Mouse (Mus musculus): ENCODE results near the gene Lpcat3. TPM values are rescaled to one million over a fixed set of nuclear protein-coding genes. Genes with fewer than 3 reads are reported as not detected.
A peak's percentile ranks its signal among the peaks of the same experiment; 100 is the strongest.

Gene Lpcat3
- polyA plus RNA-seq, 1 experiment from 2014 or later, result 45.0 TPM

- no peak overlapping the region for H3K9ac ChIP-seq (ENCODE audit: low read length)
- 92% methylated on average over 10 of the region's 10 CpGs for WGBS
- H3K4me2 ChIP-seq (ENCODE audit: low read length), result no peak overlapping the region
- H3K27ac ChIP-seq (replicated peaks in 1 of 2; ENCODE audit: control insufficient read depth in 1 of 2, insufficient read depth in 1 of 2, low read depth in 2 of 2, low read length in 2 of 2), result no peak overlapping the region
- H3K27me3 ChIP-seq (ENCODE audit: control insufficient read depth, insufficient read depth, low read length), result no peaks in the 10 kb centered on the region
- peaks cover 67% of the 10 kb centered on the region for H3K36me3 ChIP-seq (ENCODE audit: control insufficient read depth, insufficient read depth, low read length)
- no peaks in the 10 kb centered on the region for H3K9me3 ChIP-seq (ENCODE audit: control insufficient read depth, low read length)
- ATAC-seq (ENCODE audit: insufficient number of reproducible peaks, insufficient read depth, low FRiP score, low read depth), result no peak
- peaks cover 5 to 28% of the 10 kb centered on the region in 2 experiments for H3K4me1 ChIP-seq (ENCODE audit: control insufficient read depth in 2 of 2, insufficient read depth in 2 of 2, low read length in 2 of 2)
- no peak overlapping the region for H3K4me3 ChIP-seq (ENCODE audit: control insufficient read depth in 1 of 2, insufficient read depth in 1 of 2, low read depth in 1 of 2, low read length in 2 of 2)
These were observed 45.6 kb downstream of the Lpcat3 start for GRCm38 (mm10) chr6:124708289-124708889.

DNA sequence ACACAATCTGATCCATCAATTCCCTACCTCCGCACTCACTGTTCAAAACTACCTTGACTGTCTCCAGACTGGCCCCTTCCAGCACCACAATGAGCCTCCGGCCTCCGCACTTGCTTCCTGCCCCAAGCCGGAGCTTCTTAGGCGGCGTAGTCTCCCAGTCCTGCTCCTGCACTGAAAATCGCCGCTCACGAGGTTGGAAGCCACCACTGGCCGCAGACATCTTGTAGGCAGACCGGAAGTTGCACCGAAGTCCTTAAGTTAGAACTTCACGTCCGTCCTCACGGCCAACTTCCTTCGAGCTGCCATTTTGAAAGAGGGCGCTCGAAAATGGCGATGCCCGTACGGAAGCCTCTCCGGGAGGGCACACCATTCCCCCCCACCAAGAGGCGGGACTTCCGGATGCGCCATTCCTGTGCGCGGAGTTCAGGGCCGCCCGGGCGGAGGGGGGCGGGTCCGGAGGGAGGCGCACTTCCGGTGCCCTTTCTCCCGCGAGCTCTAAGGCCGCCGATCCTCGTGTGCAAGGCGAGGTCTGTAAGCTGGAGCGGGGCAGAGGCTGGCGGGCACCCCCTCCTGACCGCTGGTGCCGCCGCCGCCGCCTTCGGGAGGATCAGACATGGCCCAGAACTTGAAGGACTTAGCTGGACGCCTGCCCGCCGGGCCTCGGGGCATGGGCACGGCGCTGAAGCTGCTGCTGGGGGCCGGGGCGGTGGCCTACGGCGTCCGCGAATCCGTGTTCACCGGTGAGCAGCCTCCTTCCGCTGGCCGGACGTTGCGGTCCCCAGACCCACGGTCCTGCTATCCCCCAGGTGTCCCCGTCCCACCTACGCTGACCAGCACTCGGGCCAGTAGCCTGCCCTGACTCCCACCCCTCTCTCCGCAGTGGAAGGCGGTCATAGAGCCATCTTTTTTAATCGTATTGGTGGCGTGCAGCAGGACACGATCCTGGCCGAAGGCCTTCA, 49.3 kb downstream of the Lpcat3 start, which contains the start of the genes Emg1 and Phb2:
Emg1 (minus strand) TSS at position 355 of the 959 bp plus-strand sequence.
Phb2 (plus strand) TSS at position 513 of the 959 bp plus-strand sequence.
- Histone ChIP-seq H3K4me2 (ENCODE audit: low read length) (peak within 1 kb of the TSS; percentile 96), H3K27ac (replicated peaks in 1 of 2; ENCODE audit: control insufficient read depth in 1 of 2, insufficient read depth in 1 of 2, low read depth in 2 of 2, low read length in 2 of 2) (peak within 1 kb of the TSS; percentile 88 to 89), H3K4me3 (ENCODE audit: control insufficient read depth in 1 of 2, insufficient read depth in 1 of 2, low read depth in 1 of 2, low read length in 2 of 2) (peak within 1 kb of the TSS; percentile 63 to 97), H3K9me3 (ENCODE audit: control insufficient read depth, low read length) (no peaks in the 10 kb centered on the region), H3K9ac (ENCODE audit: low read length) (peak within 1 kb of the TSS; percentile 97), H3K27me3 (ENCODE audit: control insufficient read depth, insufficient read depth, low read length) (no peaks in the 10 kb centered on the region), H3K4me1 (ENCODE audit: control insufficient read depth in 2 of 2, insufficient read depth in 2 of 2, low read length in 2 of 2) (peaks cover 9 to 29% of the 10 kb centered on the region in 2 experiments), H3K36me3 (ENCODE audit: control insufficient read depth, insufficient read depth, low read length) (peaks cover 68% of the 10 kb centered on the region)
- peak; percentile 97 for ATAC-seq (ENCODE audit: insufficient number of reproducible peaks, insufficient read depth, low FRiP score, low read depth)
- under 1% methylated on average over 71 of the region's 76 CpGs for WGBS

DNA sequence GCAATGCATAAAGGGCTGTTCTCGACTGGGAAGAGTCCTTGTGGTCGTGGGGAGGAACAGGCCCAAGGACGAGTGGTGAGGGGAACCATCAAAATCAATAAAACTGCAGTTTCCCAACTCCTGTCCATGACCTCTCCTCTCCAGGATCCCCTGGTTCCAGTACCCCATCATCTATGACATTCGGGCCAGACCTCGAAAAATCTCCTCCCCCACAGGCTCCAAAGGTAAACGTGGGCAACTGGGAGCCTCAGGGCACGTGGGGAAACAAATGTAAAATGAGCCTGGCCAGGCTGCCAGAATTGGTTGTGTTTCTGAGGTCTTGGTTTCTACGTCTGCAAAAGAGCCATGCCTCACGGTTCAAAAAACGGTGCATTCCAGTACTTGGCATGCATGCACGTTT, 50.1 kb downstream of the Lpcat3 start:
- ATAC-seq (ENCODE audit: insufficient number of reproducible peaks, insufficient read depth, low FRiP score, low read depth), result no peak
- Histone ChIP-seq H3K9ac (ENCODE audit: low read length) (peak overlapping the region; percentile 97), H3K9me3 (ENCODE audit: control insufficient read depth, low read length) (no peaks in the 10 kb centered on the region), H3K27ac (replicated peaks in 1 of 2; ENCODE audit: control insufficient read depth in 1 of 2, insufficient read depth in 1 of 2, low read depth in 2 of 2, low read length in 2 of 2) (peak overlapping the region; percentile 69 to 88), H3K4me2 (ENCODE audit: low read length) (peak overlapping the region; percentile 96), H3K36me3 (ENCODE audit: control insufficient read depth, insufficient read depth, low read length) (peaks cover 66% of the 10 kb centered on the region), H3K27me3 (ENCODE audit: control insufficient read depth, insufficient read depth, low read length) (no peaks in the 10 kb centered on the region), H3K4me1 (ENCODE audit: control insufficient read depth in 2 of 2, insufficient read depth in 2 of 2, low read length in 2 of 2) (peaks cover 9 to 29% of the 10 kb centered on the region in 2 experiments), H3K4me3 (ENCODE audit: control insufficient read depth in 1 of 2, insufficient read depth in 1 of 2, low read depth in 1 of 2, low read length in 2 of 2) (peak overlapping the region; percentile 63 to 85)
- WGBS, result 14% methylated on average over 11 of the region's 11 CpGs

GRCm38 (mm10) chr6:124716864-124717490, 54.1 kb downstream of the Lpcat3 start:
- Histone ChIP-seq H3K4me2 (ENCODE audit: low read length) (no peak overlapping the region), H3K36me3 (ENCODE audit: control insufficient read depth, insufficient read depth, low read length) (peaks cover 45% of the 10 kb centered on the region), H3K9ac (ENCODE audit: low read length) (no peak overlapping the region), H3K9me3 (ENCODE audit: control insufficient read depth, low read length) (no peaks in the 10 kb centered on the region), H3K4me3 (ENCODE audit: control insufficient read depth in 1 of 2, insufficient read depth in 1 of 2, low read depth in 1 of 2, low read length in 2 of 2) (no peak overlapping the region), H3K4me1 (ENCODE audit: control insufficient read depth in 2 of 2, insufficient read depth in 2 of 2, low read length in 2 of 2) (peaks cover 7 to 16% of the 10 kb centered on the region in 2 experiments), H3K27ac (replicated peaks in 1 of 2; ENCODE audit: control insufficient read depth in 1 of 2, insufficient read depth in 1 of 2, low read depth in 2 of 2, low read length in 2 of 2) (no peak overlapping the region), H3K27me3 (ENCODE audit: control insufficient read depth, insufficient read depth, low read length) (no peaks in the 10 kb centered on the region)
- no peak for ATAC-seq (ENCODE audit: insufficient number of reproducible peaks, insufficient read depth, low FRiP score, low read depth)
- WGBS, result 69% methylated on average over 20 of the region's 20 CpGs

GRCm38 (mm10) chr6:124717968-124718367, 55.1 kb downstream of the Lpcat3 start:
- H3K9ac ChIP-seq (ENCODE audit: low read length), result no peak overlapping the region

GRCm38 (mm10) chr6:124718703-124719102, 55.9 kb downstream of the Lpcat3 start:
- no peak for ATAC-seq (ENCODE audit: insufficient number of reproducible peaks, insufficient read depth, low FRiP score, low read depth)

More at GRCm38 (mm10) chr6:124717968-124718367, 55.1 kb downstream of the Lpcat3 start:
- no peak overlapping the region for H3K4me2 ChIP-seq (ENCODE audit: low read length)
- no peaks in the 10 kb centered on the region for H3K9me3 ChIP-seq (ENCODE audit: control insufficient read depth, low read length)
- no peak overlapping the region for H3K4me3 ChIP-seq (ENCODE audit: control insufficient read depth in 1 of 2, insufficient read depth in 1 of 2, low read depth in 1 of 2, low read length in 2 of 2)
- no peak overlapping the region for H3K27ac ChIP-seq (replicated peaks in 1 of 2; ENCODE audit: control insufficient read depth in 1 of 2, insufficient read depth in 1 of 2, low read depth in 2 of 2, low read length in 2 of 2)
- peaks cover 45% of the 10 kb centered on the region for H3K36me3 ChIP-seq (ENCODE audit: control insufficient read depth, insufficient read depth, low read length)
- ATAC-seq (ENCODE audit: insufficient number of reproducible peaks, insufficient read depth, low FRiP score, low read depth), result no peak
- peaks cover 6 to 14% of the 10 kb centered on the region in 2 experiments for H3K4me1 ChIP-seq (ENCODE audit: control insufficient read depth in 2 of 2, insufficient read depth in 2 of 2, low read length in 2 of 2)
- 74% methylated on average over 13 of the region's 13 CpGs for WGBS
- no peaks in the 10 kb centered on the region for H3K27me3 ChIP-seq (ENCODE audit: control insufficient read depth, insufficient read depth, low read length)

DNA sequence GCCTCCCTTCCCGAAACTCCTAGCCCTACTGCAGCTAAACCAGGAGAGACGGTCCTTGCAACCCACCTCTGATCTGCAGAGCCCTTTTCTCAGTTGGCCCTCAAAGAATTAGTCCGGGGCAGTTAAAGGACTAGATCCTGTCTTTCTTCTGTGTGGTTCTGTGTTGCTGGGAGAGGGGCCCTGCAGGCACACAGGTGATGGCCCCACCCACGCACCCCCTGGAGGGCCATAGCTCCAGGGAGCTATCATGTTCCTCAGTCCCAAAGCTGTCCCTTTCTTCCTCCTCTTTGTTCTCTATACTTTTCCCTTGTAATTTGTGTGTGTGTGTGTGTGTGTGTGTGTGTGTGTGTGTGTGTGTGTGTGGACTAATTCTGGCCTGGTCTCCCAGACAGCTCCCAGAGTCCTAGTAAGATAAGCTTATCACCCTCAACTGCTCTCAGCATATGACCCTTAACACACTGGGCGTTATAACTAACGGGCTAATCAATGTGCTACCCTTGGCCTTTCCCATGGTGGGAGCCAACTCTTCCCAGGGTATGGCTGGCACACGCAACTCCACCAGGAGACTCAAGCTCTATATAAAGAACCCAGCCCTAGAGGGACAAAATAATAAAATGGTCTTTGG, 56.6 kb downstream of the Lpcat3 start:
- 54% methylated on average over 7 of the region's 7 CpGs for WGBS
- Histone ChIP-seq H3K9me3 (ENCODE audit: control insufficient read depth, low read length) (no peaks in the 10 kb centered on the region), H3K4me1 (ENCODE audit: control insufficient read depth in 2 of 2, insufficient read depth in 2 of 2, low read length in 2 of 2) (peaks cover 0 to 3% of the 10 kb centered on the region in 2 experiments; a peak in 1 of 4 replicates), H3K27me3 (ENCODE audit: control insufficient read depth, insufficient read depth, low read length) (no peaks in the 10 kb centered on the region), H3K9ac (ENCODE audit: low read length) (no peak overlapping the region), H3K36me3 (ENCODE audit: control insufficient read depth, insufficient read depth, low read length) (peaks cover 33% of the 10 kb centered on the region), H3K4me3 (ENCODE audit: control insufficient read depth in 1 of 2, insufficient read depth in 1 of 2, low read depth in 1 of 2, low read length in 2 of 2) (no peak overlapping the region), H3K27ac (replicated peaks in 1 of 2; ENCODE audit: control insufficient read depth in 1 of 2, insufficient read depth in 1 of 2, low read depth in 2 of 2, low read length in 2 of 2) (no peak overlapping the region), H3K4me2 (ENCODE audit: low read length) (no peak overlapping the region)
- ATAC-seq (ENCODE audit: insufficient number of reproducible peaks, insufficient read depth, low FRiP score, low read depth), result no peak

More at GRCm38 (mm10) chr6:124718703-124719102, 55.9 kb downstream of the Lpcat3 start:
- WGBS, result 65% methylated on average over 16 of the region's 16 CpGs
- peaks cover 4 to 7% of the 10 kb centered on the region in 2 experiments; a peak in 2 of 4 replicates for H3K4me1 ChIP-seq (ENCODE audit: control insufficient read depth in 2 of 2, insufficient read depth in 2 of 2, low read length in 2 of 2)
- H3K36me3 ChIP-seq (ENCODE audit: control insufficient read depth, insufficient read depth, low read length), result peaks cover 40% of the 10 kb centered on the region
- no peak overlapping the region for H3K4me2 ChIP-seq (ENCODE audit: low read length)
- no peak overlapping the region for H3K9ac ChIP-seq (ENCODE audit: low read length)
- H3K4me3 ChIP-seq (ENCODE audit: control insufficient read depth in 1 of 2, insufficient read depth in 1 of 2, low read depth in 1 of 2, low read length in 2 of 2), result no peak overlapping the region
- H3K27me3 ChIP-seq (ENCODE audit: control insufficient read depth, insufficient read depth, low read length), result no peaks in the 10 kb centered on the region
- H3K27ac ChIP-seq (replicated peaks in 1 of 2; ENCODE audit: control insufficient read depth in 1 of 2, insufficient read depth in 1 of 2, low read depth in 2 of 2, low read length in 2 of 2), result no peak overlapping the region
- H3K9me3 ChIP-seq (ENCODE audit: control insufficient read depth, low read length), result no peaks in the 10 kb centered on the region
